Mouse (Mus musculus) layer of hippocampus, adult 18-20 months (tissue): ENCODE measurements around the gene Tuba1a. TPM values are rescaled to one million over a fixed set of nuclear protein-coding genes. Genes with fewer than 3 reads are reported as not detected.
"Not testable (repeated sequence)": the region's sequence is repeated elsewhere in the genome, so short reads cannot be mapped to it uniquely, and the experiment has no call there.

Experiments used
- DNase-seq, 2 experiments: peaks; one replicate each; pipeline ENCODE4 v3.0.0; 2022; ENCODE audit warnings: low spot score in 2 of 2
- total RNA-seq, 2 experiments: library from RNA; stranded (reverse); gene quantifications; 2 replicates each; pipeline ENCODE4 v1.2.3; 2021

Gene Tuba1a
- total RNA-seq, 2 experiments from 2014 or later: 699 to 750 TPM

GRCm38 (mm10) chr15:98956000-98956399, 2.5 kb upstream of the Tuba1a start:
- DNase-seq: no peak

- no peak for DNase-seq
Measured at GRCm38 (mm10) chr15:98955324-98955723, 1.8 kb upstream of the Tuba1a start.

GRCm38 (mm10) chr15:98954425-98955253, 1.1 kb upstream of the Tuba1a start:
- peak in 1 of 2 experiments; percentile 60 for DNase-seq

- peak in 1 of 2 experiments; percentile 63 for DNase-seq
Measured at GRCm38 (mm10) chr15:98952751-98953400, 627 bp downstream of the Tuba1a start.

GRCm38 (mm10) chr15:98952063-98952455, 1.4 kb downstream of the Tuba1a start:
- no peak for DNase-seq

GRCm38 (mm10) chr15:98951122-98952062, 2.1 kb downstream of the Tuba1a start:
- not testable (repeated sequence) for DNase-seq

- no peak for DNase-seq
Measured at GRCm38 (mm10) chr15:98949607-98949892, 4.0 kb downstream of the Tuba1a start.

GRCm38 (mm10) chr15:98948857-98949606, 4.5 kb downstream of the Tuba1a start:
- no peak for DNase-seq

- no peak for DNase-seq
Measured at GRCm38 (mm10) chr15:98948382-98948781, 5.1 kb downstream of the Tuba1a start.

- no peak for DNase-seq
Measured at GRCm38 (mm10) chr15:98947884-98948283, 5.6 kb downstream of the Tuba1a start.

- no peak for DNase-seq
Measured at GRCm38 (mm10) chr15:98943133-98943532, 10.4 kb downstream of the Tuba1a start.

GRCm38 (mm10) chr15:98942081-98942480, 11.4 kb downstream of the Tuba1a start:
- DNase-seq: no peak

GRCm38 (mm10) chr15:98941539-98941938, 12.0 kb downstream of the Tuba1a start:
- no peak for DNase-seq

- DNase-seq: no peak
Measured at GRCm38 (mm10) chr15:98940816-98941215, 12.7 kb downstream of the Tuba1a start.

- peak; percentile 92 to 94 for DNase-seq
Measured at GRCm38 (mm10) chr15:98934217-98934839, 19.2 kb downstream of the Tuba1a start, which contains the start of gene Tuba1b. Gene Tuba1b, minus strand, starts transcription at chr15:98934565.

GRCm38 (mm10) chr15:98933833-98934216, 19.7 kb downstream of the Tuba1a start:
- peak; percentile 93 to 98 for DNase-seq

- DNase-seq: not testable (repeated sequence)
Measured at GRCm38 (mm10) chr15:98933004-98933671, 20.4 kb downstream of the Tuba1a start.

GRCm38 (mm10) chr15:98930998-98931397, 22.5 kb downstream of the Tuba1a start:
- DNase-seq: no peak

- DNase-seq: no peak
Measured at GRCm38 (mm10) chr15:98930017-98930734, 23.3 kb downstream of the Tuba1a start.
